Mouse (Mus musculus): Measurements from ENCODE around the gene Adh6b. TPM values are rescaled to one million over a fixed set of nuclear protein-coding genes. Genes with fewer than 3 reads are reported as not detected.

The Adh6b gene
- polyA plus RNA-seq, 2 experiments, result 0.68 to 1.6 TPM

GRCm38 (mm10) chr3:138312965-138313364 is 28.6 kb upstream of the Adh6b start, which contains the start of gene Adh6a:
Gene Adh6a, plus strand, starts transcription at chr3:138313286.
- DNase-seq (ENCODE audit: low spot score) (no peak), ATAC-seq (ENCODE audit: low FRiP score, low read depth) (no peak)
- WGBS, result 73% methylated on average over 5 of the region's 5 CpGs
- no peak within 1 kb of the TSS for H3K9ac ChIP-seq (ENCODE audit: low read depth, low read length, severe bottlenecking)
- H3K27me3 ChIP-seq (ENCODE audit: control insufficient read depth, insufficient read depth, low read length), result no peaks in the 10 kb centered on the region
- no peaks in the 10 kb centered on the region for H3K4me1 ChIP-seq (ENCODE audit: control insufficient read depth, insufficient read depth, low read length)
- TF ChIP-seq POLR2A (IDR thresholded peaks at IDR 0.05; ENCODE audit: borderline replicate concordance, extremely low read depth, insufficient read depth, insufficient read length), result no peak
- no peaks in the 10 kb centered on the region for H3K9me3 ChIP-seq (ENCODE audit: control insufficient read depth, low read length)
- H3K27ac ChIP-seq (replicated peaks; ENCODE audit: low read depth, low read length), result no peak within 1 kb of the TSS
- no peak within 1 kb of the TSS for H3K4me2 ChIP-seq (replicated peaks; ENCODE audit: low read depth, low read length, severe bottlenecking)
- H3K4me3 ChIP-seq (replicated peaks; ENCODE audit: low read length), result no peak within 1 kb of the TSS
- no peaks in the 10 kb centered on the region for H3K36me3 ChIP-seq (ENCODE audit: control insufficient read depth, insufficient read depth, low read length)

GRCm38 (mm10) chr3:138316908-138317472 is 24.6 kb upstream of the Adh6b start:
- Histone ChIP-seq H3K9ac (ENCODE audit: low read depth, low read length, severe bottlenecking) (no peak overlapping the region), H3K27me3 (ENCODE audit: control insufficient read depth, insufficient read depth, low read length) (no peaks in the 10 kb centered on the region), H3K4me3 (replicated peaks; ENCODE audit: low read length) (no peak overlapping the region), H3K4me1 (ENCODE audit: control insufficient read depth, insufficient read depth, low read length) (no peaks in the 10 kb centered on the region), H3K27ac (replicated peaks; ENCODE audit: low read depth, low read length) (no peak overlapping the region), H3K9me3 (ENCODE audit: control insufficient read depth, low read length) (no peaks in the 10 kb centered on the region), H3K36me3 (ENCODE audit: control insufficient read depth, insufficient read depth, low read length) (no peaks in the 10 kb centered on the region), H3K4me2 (replicated peaks; ENCODE audit: low read depth, low read length, severe bottlenecking) (no peak overlapping the region)
- ATAC-seq (ENCODE audit: low FRiP score, low read depth) (no peak), DNase-seq (ENCODE audit: low spot score) (no peak)
- 79% methylated on average over 2 of the region's 2 CpGs for WGBS
- no peak for TF ChIP-seq POLR2A (IDR thresholded peaks at IDR 0.05; ENCODE audit: borderline replicate concordance, extremely low read depth, insufficient read depth, insufficient read length)

- Histone ChIP-seq H3K27me3 (ENCODE audit: control insufficient read depth, insufficient read depth, low read length) (no peaks in the 10 kb centered on the region), H3K9me3 (ENCODE audit: control insufficient read depth, low read length) (no peaks in the 10 kb centered on the region), H3K36me3 (ENCODE audit: control insufficient read depth, insufficient read depth, low read length) (no peaks in the 10 kb centered on the region), H3K4me3 (replicated peaks; ENCODE audit: low read length) (no peak overlapping the region), H3K4me1 (ENCODE audit: control insufficient read depth, insufficient read depth, low read length) (no peaks in the 10 kb centered on the region), H3K9ac (ENCODE audit: low read depth, low read length, severe bottlenecking) (no peak overlapping the region), H3K27ac (replicated peaks; ENCODE audit: low read depth, low read length) (no peak overlapping the region), H3K4me2 (replicated peaks; ENCODE audit: low read depth, low read length, severe bottlenecking) (no peak overlapping the region)
- WGBS, result 95% methylated on average over 17 of the region's 17 CpGs
- no peak for TF ChIP-seq POLR2A (IDR thresholded peaks at IDR 0.05; ENCODE audit: borderline replicate concordance, extremely low read depth, insufficient read depth, insufficient read length)
- ATAC-seq (ENCODE audit: low FRiP score, low read depth) (no peak), DNase-seq (ENCODE audit: low spot score) (no peak)
Observed at GRCm38 (mm10) chr3:138325001-138325400, 16.6 kb upstream of the Adh6b start.

GRCm38 (mm10) chr3:138325466-138325865 is 16.1 kb upstream of the Adh6b start:
- DNase-seq (ENCODE audit: low spot score), result no peak
- H3K27me3 ChIP-seq (ENCODE audit: control insufficient read depth, insufficient read depth, low read length), result no peaks in the 10 kb centered on the region
- H3K4me1 ChIP-seq (ENCODE audit: control insufficient read depth, insufficient read depth, low read length), result no peaks in the 10 kb centered on the region
- H3K36me3 ChIP-seq (ENCODE audit: control insufficient read depth, insufficient read depth, low read length), result no peaks in the 10 kb centered on the region
- H3K9ac ChIP-seq (ENCODE audit: low read depth, low read length, severe bottlenecking), result no peak overlapping the region
- 90% methylated on average over 6 of the region's 6 CpGs for WGBS
- no peaks in the 10 kb centered on the region for H3K9me3 ChIP-seq (ENCODE audit: control insufficient read depth, low read length)
- no peak for ATAC-seq (ENCODE audit: low FRiP score, low read depth)
- H3K27ac ChIP-seq (replicated peaks; ENCODE audit: low read depth, low read length), result no peak overlapping the region
- no peak overlapping the region for H3K4me2 ChIP-seq (replicated peaks; ENCODE audit: low read depth, low read length, severe bottlenecking)
- no peak overlapping the region for H3K4me3 ChIP-seq (replicated peaks; ENCODE audit: low read length)
- TF ChIP-seq POLR2A (IDR thresholded peaks at IDR 0.05; ENCODE audit: borderline replicate concordance, extremely low read depth, insufficient read depth, insufficient read length), result no peak

GRCm38 (mm10) chr3:138333910-138334309 is 7.7 kb upstream of the Adh6b start:
- 81% methylated on average over 8 of the region's 8 CpGs for WGBS
- no peak for TF ChIP-seq POLR2A (IDR thresholded peaks at IDR 0.05; ENCODE audit: borderline replicate concordance, extremely low read depth, insufficient read depth, insufficient read length)
- Histone ChIP-seq H3K4me3 (replicated peaks; ENCODE audit: low read length) (no peak overlapping the region), H3K4me2 (replicated peaks; ENCODE audit: low read depth, low read length, severe bottlenecking) (no peak overlapping the region), H3K36me3 (ENCODE audit: control insufficient read depth, insufficient read depth, low read length) (no peaks in the 10 kb centered on the region), H3K9me3 (ENCODE audit: control insufficient read depth, low read length) (no peaks in the 10 kb centered on the region), H3K4me1 (ENCODE audit: control insufficient read depth, insufficient read depth, low read length) (no peaks in the 10 kb centered on the region), H3K27me3 (ENCODE audit: control insufficient read depth, insufficient read depth, low read length) (no peaks in the 10 kb centered on the region), H3K9ac (ENCODE audit: low read depth, low read length, severe bottlenecking) (no peak overlapping the region), H3K27ac (replicated peaks; ENCODE audit: low read depth, low read length) (no peak overlapping the region)
- DNase-seq (ENCODE audit: low spot score) (no peak), ATAC-seq (ENCODE audit: low FRiP score, low read depth) (no peak)

- 59% methylated on average over 4 of the region's 4 CpGs for WGBS
- Histone ChIP-seq H3K27me3 (ENCODE audit: control insufficient read depth, insufficient read depth, low read length) (no peaks in the 10 kb centered on the region), H3K9ac (ENCODE audit: low read depth, low read length, severe bottlenecking) (no peak overlapping the region), H3K36me3 (ENCODE audit: control insufficient read depth, insufficient read depth, low read length) (no peaks in the 10 kb centered on the region), H3K4me1 (ENCODE audit: control insufficient read depth, insufficient read depth, low read length) (no peaks in the 10 kb centered on the region), H3K9me3 (ENCODE audit: control insufficient read depth, low read length) (no peaks in the 10 kb centered on the region), H3K4me2 (replicated peaks; ENCODE audit: low read depth, low read length, severe bottlenecking) (no peak overlapping the region), H3K4me3 (replicated peaks; ENCODE audit: low read length) (no peak overlapping the region), H3K27ac (replicated peaks; ENCODE audit: low read depth, low read length) (no peak overlapping the region)
- DNase-seq (ENCODE audit: low spot score) (no peak), ATAC-seq (ENCODE audit: low FRiP score, low read depth) (no peak)
- no peak for TF ChIP-seq POLR2A (IDR thresholded peaks at IDR 0.05; ENCODE audit: borderline replicate concordance, extremely low read depth, insufficient read depth, insufficient read length)
Observed at GRCm38 (mm10) chr3:138334320-138334719, 7.3 kb upstream of the Adh6b start.
